Comparison of ENCODE assay signal across 8 mouse cellular contexts in genomic region chr3:107754632-107755031, GRCm38 (mm10). TPM values are rescaled to one million over a fixed set of nuclear protein-coding genes. Genes with fewer than 3 reads are reported as not detected.
DNase-seq lines count a peak whose midpoint lies in the region; ATAC-seq and TF ChIP-seq lines count a peak whose summit lies in the region.

No protein-coding gene starts in this region.

- peaks cover 41% of the 10 kb centered on the region for H3K36me3 ChIP-seq in liver, adult 2 months (ENCODE audit: control insufficient read depth, insufficient read depth, low read length)
- peaks cover 45% of the 10 kb centered on the region for H3K36me3 ChIP-seq in liver, embryonic 12.5 days

- intact Hi-C loops in heart, postnatal 10 days (cut with DNase I), result loop anchor here (1.0 to 10.0 kb wide), 2 partner anchors 58 to 390 kb away; partner anchors contain the start of genes Ahcyl1 and Gnai3

- H3K4me2 ChIP-seq in liver, embryonic 12.5 days, result no peak overlapping the region

- no peaks in the 10 kb centered on the region for H3K27me3 ChIP-seq in cerebellum, adult 2 months (ENCODE audit: control insufficient read depth, insufficient read depth, low read length)
- no peaks in the 10 kb centered on the region for H3K27me3 ChIP-seq in liver, adult 2 months (ENCODE audit: control insufficient read depth, insufficient read depth, low read length)
- peaks cover 24% of the 10 kb centered on the region for H3K27me3 ChIP-seq in liver, embryonic 12.5 days (replicated peaks)

- peak in 1 of 2 experiments; percentile 36 for DNase-seq in cerebellum, adult 2 months
- DNase-seq in cerebellum, postnatal 4 days (ENCODE audit: low spot score in 2 of 2), result no peak
- DNase-seq in liver, adult 2 months (ENCODE audit: extremely low read depth, low read depth, low spot score), result peak; percentile 41
- peak; percentile 67 to 78 for DNase-seq in heart, postnatal 10 days
- peak; percentile 73 for DNase-seq in lung, postnatal 10 days
- DNase-seq in thymus, postnatal 0 days (ENCODE audit: low spot score), result peak; percentile 51

- no peak overlapping the region for H3K9ac ChIP-seq in liver, adult 2 months (ENCODE audit: low read depth, low read length)
- H3K9ac ChIP-seq in liver, embryonic 12.5 days, result no peak overlapping the region

- ATAC-seq in liver, embryonic 12.5 days, result no peak

- H3K9me3 ChIP-seq in liver, embryonic 12.5 days (replicated peaks), result no peaks in the 10 kb centered on the region

- H3K79me2 ChIP-seq in liver, adult 2 months (ENCODE audit: control insufficient read depth, insufficient read depth, low read length), result peaks cover 4% of the 10 kb centered on the region; the same call in 1 of the 2 replicates

- no peak for TF ChIP-seq POLR2A in cerebellum, adult 2 months (IDR thresholded peaks at IDR 0.05; ENCODE audit: borderline replicate concordance, insufficient read depth, low read length)
- no peak for TF ChIP-seq POLR2A in liver, adult 2 months (IDR thresholded peaks at IDR 0.05; ENCODE audit: extremely low read depth, insufficient read depth, low read length)
- no peak for TF ChIP-seq POLR2A in bone marrow, adult 2 months (IDR thresholded peaks at IDR 0.05; ENCODE audit: borderline replicate concordance, control insufficient read depth, low read depth, low read length)

- peaks cover 57% of the 10 kb centered on the region for H3K4me1 ChIP-seq in cerebellum, adult 2 months (ENCODE audit: control insufficient read depth, insufficient read depth, low read length)
- peaks cover 10% of the 10 kb centered on the region for H3K4me1 ChIP-seq in liver, adult 2 months (ENCODE audit: control insufficient read depth, insufficient read depth, low read length)
- H3K4me1 ChIP-seq in liver, embryonic 12.5 days, result peaks cover 12% of the 10 kb centered on the region; the same call in 1 of the 2 replicates
- H3K4me1 ChIP-seq in bone marrow, adult 2 months (ENCODE audit: control insufficient read depth, insufficient read depth, low read length), result peaks cover 3% of the 10 kb centered on the region; the same call in 1 of the 2 replicates

- H3K27ac ChIP-seq in cerebellum, adult 2 months (ENCODE audit: insufficient read depth, low read length), result no peak overlapping the region
- H3K27ac ChIP-seq in liver, adult 2 months (replicated peaks; ENCODE audit: insufficient read depth, low read depth, low read length), result no peak overlapping the region
- H3K27ac ChIP-seq in liver, embryonic 12.5 days, result no peak overlapping the region
- no peak overlapping the region for H3K27ac ChIP-seq in bone marrow, adult 2 months (ENCODE audit: control insufficient read depth, insufficient read depth, low read depth, low read length, poor library complexity)

- no peak overlapping the region for H3K4me3 ChIP-seq in cerebellum, adult 2 months (replicated peaks; ENCODE audit: insufficient read depth, low read depth, low read length)
- no peak overlapping the region for H3K4me3 ChIP-seq in liver, adult 2 months (ENCODE audit: insufficient read depth, low read depth, low read length)
- no peak overlapping the region for H3K4me3 ChIP-seq in liver, embryonic 12.5 days
- H3K4me3 ChIP-seq in bone marrow, adult 2 months (replicated peaks; ENCODE audit: control insufficient read depth, low read depth, low read length), result no peak overlapping the region

- TF ChIP-seq CTCF in cerebellum, adult 2 months (IDR thresholded peaks at IDR 0.05; ENCODE audit: borderline replicate concordance, insufficient read depth, low read depth, low read length), result peak; percentile 44
- TF ChIP-seq CTCF in liver, adult 2 months (IDR thresholded peaks at IDR 0.05; ENCODE audit: low read depth, low read length), result peak; percentile 41
- TF ChIP-seq CTCF in bone marrow, adult 2 months (IDR thresholded peaks at IDR 0.05; ENCODE audit: control insufficient read depth, insufficient read depth, low read length), result peak; percentile 47; the same call in 1 of the 2 replicates

- WGBS in cerebellum, adult 2 months, result 78% methylated on average over 3 of the region's 3 CpGs
- WGBS in liver, adult 2 months, result 68% methylated on average over 3 of the region's 3 CpGs
- 35% methylated on average over 3 of the region's 3 CpGs for WGBS in liver, embryonic 12.5 days (ENCODE audit: insufficient replicate concordance)
- 47% methylated on average over 3 of the region's 3 CpGs for WGBS in bone marrow, adult 2 months

RNA-seq across cellular contexts. Expression of gene Csf1, which starts 5.6 kb away (rescaled TPM):
- 18.3 and 20.9 TPM in 2 replicates for polyA plus RNA-seq in cerebellum, adult 2 months (2012; rRNA removed)
- 3.0 and 3.3 TPM in 2 replicates for total RNA-seq in liver, adult 2 months (2014; rRNA removed)
- 4.6 and 6.6 TPM in 2 replicates for polyA plus RNA-seq in liver, adult 2 months (2012; rRNA removed)
- polyA plus RNA-seq in liver, embryonic 12.5 days (2016; fragmentation: Nextera tagmentation; extraction: Ambion mirVana), result 8.7 and 8.8 TPM in 2 replicates
- 7.9 and 21.8 TPM in 2 replicates for polyA plus RNA-seq in bone marrow, adult 2 months (2011; ENCODE audit: insufficient read depth, insufficient read length, low replicate concordance, missing spikeins)
- total RNA-seq in heart, postnatal 10 days (2021), result 10 to 100 TPM; 25.5 to 29.0 TPM
- 6.0 and 6.5 TPM in 2 replicates for polyA plus RNA-seq in thymus, postnatal 0 days (2015; fragmentation: Nextera tagmentation; extraction: Ambion mirVana)

RNA-seq across cellular contexts. Expression of gene Ahcyl1, which starts 58.3 kb away (rescaled TPM):
- 386 and 408 TPM in 2 replicates for polyA plus RNA-seq in cerebellum, adult 2 months (2012; rRNA removed)
- total RNA-seq in liver, adult 2 months (2014; rRNA removed), result 50.2 and 52.9 TPM in 2 replicates
- 40.4 and 42.3 TPM in 2 replicates for polyA plus RNA-seq in liver, adult 2 months (2012; rRNA removed)
- polyA plus RNA-seq in liver, embryonic 12.5 days (2016; fragmentation: Nextera tagmentation; extraction: Ambion mirVana), result 53.7 and 54.0 TPM in 2 replicates
- 27.3 and 38.4 TPM in 2 replicates for polyA plus RNA-seq in bone marrow, adult 2 months (2011; ENCODE audit: insufficient read depth, insufficient read length, low replicate concordance, missing spikeins)
- total RNA-seq in heart, postnatal 10 days (2021), result 100 to 1,000 TPM in 1 of 2 experiments, 10 to 100 TPM in 1; 88.7 to 104 TPM
- 39.2 and 43.9 TPM in 2 replicates for polyA plus RNA-seq in thymus, postnatal 0 days (2015; fragmentation: Nextera tagmentation; extraction: Ambion mirVana)

Comparison
In these comparisons a context has a peak if more than half of its experiments do, and no peak if none do; other contexts are left out.
1. DNase-seq: peak in liver, adult 2 months (single experiment), heart, postnatal 10 days (2 of 2), lung, postnatal 10 days (single experiment) and thymus, postnatal 0 days (single experiment); none in cerebellum, postnatal 4 days (0 of 2).
2. Peak in every context shown above with its lines, with median percentiles within 50 percentile points of each other: CTCF ChIP-seq.